Mouse (Mus musculus) layer of hippocampus, adult 8-10 months (tissue): ENCODE measurements around the gene Rtkn2. TPM values are rescaled to one million over a fixed set of nuclear protein-coding genes. Genes with fewer than 3 reads are reported as not detected.

Source experiments
- DNase-seq, 2 experiments: peaks; one replicate each; pipeline ENCODE4 v3.0.0; 2022; ENCODE audit warnings: low spot score in 2 of 2
- total RNA-seq, 4 experiments: library from RNA; stranded (reverse); gene quantifications; 2 replicates each; pipeline ENCODE4 v1.2.4; 2022

The Rtkn2 gene
- total RNA-seq, 4 experiments from 2014 or later: 5.6 to 8.2 (median 7.0) TPM

GRCm38 (mm10) chr10:68038997-68039624 is 59.7 kb downstream of the Rtkn2 start:
- DNase-seq: no peak

GRCm38 (mm10) chr10:68039641-68040205 is 60.4 kb downstream of the Rtkn2 start:
- no peak for DNase-seq

DNA sequence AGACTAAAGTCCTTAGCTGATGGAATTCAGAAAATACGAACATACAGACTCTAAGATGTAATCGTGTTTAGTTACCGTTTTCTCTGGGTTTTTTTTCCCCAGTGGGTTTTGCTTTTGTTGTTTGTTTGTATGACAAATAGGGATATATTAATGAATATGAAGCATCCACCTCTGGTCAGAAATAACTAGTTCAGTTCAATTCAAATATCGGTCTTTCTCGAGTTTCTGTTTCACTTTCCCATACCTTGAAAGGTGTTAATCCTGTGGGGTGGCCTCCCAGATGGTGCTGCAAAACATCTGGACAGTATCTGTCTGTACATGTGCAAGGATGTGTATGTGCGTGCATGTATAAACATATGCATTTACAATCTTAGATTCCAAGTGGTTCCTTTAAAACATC is 61.0 kb downstream of the Rtkn2 start:
- no peak for DNase-seq

GRCm38 (mm10) chr10:68043973-68044372 is 64.6 kb downstream of the Rtkn2 start:
- no peak for DNase-seq

DNA sequence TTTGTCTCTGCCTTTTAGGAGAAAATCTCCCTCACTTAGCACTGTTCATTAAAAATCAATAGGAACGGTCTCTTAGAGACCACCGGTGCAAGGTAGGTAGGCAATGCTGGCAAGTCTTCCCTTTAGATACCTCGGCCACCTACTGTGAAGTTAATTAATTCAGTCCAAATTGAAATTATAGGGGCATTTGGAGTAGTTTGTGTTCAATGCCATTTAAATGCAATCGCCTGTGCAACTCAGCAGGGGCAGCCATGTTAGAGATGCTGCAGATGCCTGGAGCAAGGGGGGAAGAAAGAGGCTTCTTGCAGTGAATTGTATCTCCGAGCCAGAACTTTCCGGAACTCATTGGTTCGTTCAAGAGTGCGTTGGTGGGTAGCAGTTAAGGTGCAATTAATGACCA is 65.5 kb downstream of the Rtkn2 start:
- DNase-seq: no peak

GRCm38 (mm10) chr10:68048641-68049305 is 69.4 kb downstream of the Rtkn2 start:
- no peak for DNase-seq

DNA sequence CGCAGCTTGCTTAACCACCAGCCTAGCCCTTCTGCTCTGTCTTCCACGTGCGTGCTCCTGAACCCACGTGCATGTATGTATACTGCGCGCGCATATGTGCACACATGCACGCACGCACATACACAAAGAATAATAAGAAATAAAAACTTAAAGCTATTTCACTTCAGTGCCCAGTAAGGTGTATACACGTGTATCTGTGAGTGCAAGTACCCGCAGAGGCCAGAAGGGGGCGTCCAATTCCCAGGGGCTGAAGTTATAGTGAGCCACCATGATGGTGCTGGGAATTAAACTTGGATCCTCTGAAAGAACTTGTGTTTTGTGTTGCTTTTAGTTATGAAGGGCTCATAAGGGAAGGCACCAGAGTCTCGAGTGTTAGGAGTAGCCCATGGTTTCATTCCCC is 71.5 kb downstream of the Rtkn2 start:
- no peak for DNase-seq

DNA sequence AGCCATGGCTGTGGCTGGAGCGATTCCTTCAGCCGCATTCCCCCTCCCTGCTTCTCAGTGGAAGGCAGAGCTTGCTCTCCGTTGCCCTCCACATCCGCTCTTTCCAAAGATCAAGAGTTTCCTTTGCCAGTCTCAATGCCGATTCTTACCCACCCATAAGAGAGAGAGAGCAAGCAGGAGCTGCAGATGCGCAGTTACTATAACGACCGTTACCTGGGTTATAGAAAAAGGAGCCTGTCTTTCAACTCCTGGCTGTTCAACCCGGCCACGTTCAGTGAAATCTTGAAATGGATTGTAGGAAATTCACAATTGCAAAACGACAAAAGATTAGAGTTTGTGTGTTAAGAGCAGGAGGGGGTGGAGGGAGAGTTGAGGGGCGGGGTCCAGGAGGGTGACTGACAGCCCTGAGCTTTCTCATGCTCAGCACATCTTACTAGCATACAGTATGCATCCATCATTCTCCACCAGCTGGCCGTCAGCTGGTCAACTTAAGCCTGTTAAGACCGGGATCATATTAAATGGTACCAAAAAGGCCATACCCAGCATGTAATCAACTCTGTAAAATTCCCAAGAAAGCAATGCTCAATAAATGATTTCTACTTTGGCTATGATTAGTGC is 72.1 kb downstream of the Rtkn2 start:
- no peak for DNase-seq

DNA sequence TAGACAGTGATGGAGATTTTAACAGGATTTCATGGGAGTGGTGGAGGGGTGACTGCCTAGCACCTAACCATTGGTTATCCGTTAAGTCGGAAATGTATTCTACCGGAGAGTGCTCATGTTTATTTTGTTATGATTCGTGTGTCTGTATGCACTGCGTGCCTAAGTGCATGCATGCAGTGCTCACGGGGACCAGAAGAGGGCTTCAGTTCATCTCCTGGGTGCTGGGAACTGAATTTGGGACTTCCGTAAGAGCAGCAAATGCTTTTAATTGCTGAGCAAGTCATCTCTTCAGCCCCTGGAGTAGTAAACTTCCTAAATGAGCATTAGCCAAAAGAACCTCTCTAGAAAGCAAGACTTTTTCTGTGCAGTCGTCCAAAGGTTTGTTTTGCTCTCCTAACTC is 72.9 kb downstream of the Rtkn2 start:
- no peak for DNase-seq

DNA sequence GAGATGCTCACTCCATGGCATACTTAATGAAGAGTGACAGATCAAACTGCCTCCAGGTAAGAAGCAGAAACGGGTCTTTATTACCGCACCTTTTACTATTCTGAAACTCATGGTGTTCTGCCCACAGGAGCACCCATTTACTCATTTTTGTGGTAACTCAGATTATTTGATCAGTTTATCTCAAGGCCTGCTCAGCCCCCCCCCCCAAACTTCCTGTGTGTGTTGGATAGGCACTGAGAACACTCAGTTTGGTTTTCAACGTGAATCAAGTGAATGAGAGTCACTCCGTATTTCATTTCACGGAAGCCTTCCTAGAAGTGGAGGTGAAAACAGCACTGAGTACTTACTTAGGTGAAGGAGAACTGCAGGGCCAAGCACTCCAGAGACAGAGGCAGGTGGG is 74.8 kb downstream of the Rtkn2 start:
- no peak for DNase-seq

DNA sequence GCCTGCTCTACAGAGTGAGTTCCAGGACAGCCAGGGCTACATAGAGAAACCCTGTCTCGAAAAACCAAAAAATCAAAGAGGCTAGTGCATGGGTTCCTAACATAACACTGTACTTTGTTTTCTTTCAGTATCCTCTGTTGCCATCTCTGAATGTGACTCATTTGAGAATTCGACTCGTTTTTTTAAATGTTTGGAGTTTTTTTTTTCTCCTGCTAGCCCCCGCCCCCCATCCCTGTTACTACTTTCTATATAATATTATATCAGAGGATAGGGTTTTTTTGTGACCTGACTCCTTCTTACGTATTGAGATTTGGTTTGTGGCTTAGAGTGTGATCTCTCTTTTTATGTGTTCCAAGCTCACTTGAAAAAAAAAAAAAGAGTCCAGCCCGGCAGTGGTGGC is 75.3 kb downstream of the Rtkn2 start:
- no peak for DNase-seq

DNA sequence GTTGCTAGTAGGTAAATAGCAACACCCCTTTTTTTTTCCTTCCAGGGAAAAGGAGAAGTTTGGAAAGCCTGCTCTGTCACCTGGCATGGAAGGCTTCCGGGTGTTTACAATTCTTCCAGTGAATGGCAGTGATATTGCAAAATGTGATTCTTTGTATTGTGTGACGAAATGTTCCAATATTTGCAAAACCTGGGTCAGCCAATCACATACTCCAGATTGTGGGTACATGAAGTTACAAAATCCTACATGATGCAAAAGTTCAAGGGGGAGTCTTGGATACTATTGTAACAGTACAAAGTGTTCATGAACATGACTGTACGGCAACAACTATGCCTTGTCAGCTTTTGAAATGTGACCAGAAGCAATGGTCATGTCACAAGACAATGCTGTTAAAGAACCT is 78.5 kb downstream of the Rtkn2 start:
- no peak for DNase-seq

GRCm38 (mm10) chr10:68058378-68058777 is 79.0 kb downstream of the Rtkn2 start:
- no peak for DNase-seq

DNA sequence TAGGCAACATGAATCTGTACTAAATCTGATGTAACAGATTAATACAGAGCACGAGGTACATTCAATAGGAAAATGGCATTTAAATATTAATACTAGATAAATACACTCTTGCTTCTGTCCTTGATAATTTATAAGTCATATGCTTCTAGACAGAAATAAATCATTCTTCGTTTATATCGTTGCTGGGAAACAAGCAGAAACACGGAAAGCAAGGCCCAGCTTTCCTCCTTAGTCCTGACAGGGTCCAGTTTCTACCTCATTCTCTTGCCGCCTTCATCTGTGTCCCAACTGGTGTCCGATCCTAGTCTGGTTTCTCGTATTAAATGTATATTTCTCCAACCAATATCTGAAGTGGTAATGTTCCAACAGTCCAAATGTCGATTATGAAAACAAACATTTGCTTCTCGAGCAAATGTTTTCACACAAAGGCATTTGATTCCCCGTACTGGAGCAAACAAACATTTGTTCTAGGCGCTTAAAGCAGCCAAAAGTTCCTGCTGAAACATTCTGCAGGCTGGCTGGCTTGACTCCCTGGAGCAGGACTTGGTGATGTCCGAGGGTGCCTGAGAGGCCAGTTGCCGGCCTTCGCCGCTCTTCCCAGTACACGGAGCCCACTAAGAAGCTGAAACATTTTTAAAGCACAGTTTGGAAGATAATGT is 81.3 kb downstream of the Rtkn2 start:
- no peak for DNase-seq

DNA sequence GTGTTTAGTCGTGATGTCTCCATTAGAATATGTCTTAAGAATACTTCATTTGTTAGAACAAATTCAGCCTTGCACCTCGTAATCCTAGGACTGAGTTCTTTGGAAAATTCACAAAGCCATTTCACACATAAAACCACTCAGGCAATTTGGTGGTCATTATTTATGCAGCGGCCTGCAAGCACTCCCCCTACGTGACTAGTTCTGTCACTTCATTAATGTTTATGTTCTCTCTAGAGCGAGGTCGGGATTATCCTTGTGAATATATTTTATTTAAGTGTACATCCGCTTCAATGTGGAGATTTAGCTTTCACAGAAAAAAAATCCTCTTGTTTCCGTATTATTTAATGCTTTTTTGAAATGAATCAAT is 81.9 kb downstream of the Rtkn2 start:
- DNase-seq: no peak

DNA sequence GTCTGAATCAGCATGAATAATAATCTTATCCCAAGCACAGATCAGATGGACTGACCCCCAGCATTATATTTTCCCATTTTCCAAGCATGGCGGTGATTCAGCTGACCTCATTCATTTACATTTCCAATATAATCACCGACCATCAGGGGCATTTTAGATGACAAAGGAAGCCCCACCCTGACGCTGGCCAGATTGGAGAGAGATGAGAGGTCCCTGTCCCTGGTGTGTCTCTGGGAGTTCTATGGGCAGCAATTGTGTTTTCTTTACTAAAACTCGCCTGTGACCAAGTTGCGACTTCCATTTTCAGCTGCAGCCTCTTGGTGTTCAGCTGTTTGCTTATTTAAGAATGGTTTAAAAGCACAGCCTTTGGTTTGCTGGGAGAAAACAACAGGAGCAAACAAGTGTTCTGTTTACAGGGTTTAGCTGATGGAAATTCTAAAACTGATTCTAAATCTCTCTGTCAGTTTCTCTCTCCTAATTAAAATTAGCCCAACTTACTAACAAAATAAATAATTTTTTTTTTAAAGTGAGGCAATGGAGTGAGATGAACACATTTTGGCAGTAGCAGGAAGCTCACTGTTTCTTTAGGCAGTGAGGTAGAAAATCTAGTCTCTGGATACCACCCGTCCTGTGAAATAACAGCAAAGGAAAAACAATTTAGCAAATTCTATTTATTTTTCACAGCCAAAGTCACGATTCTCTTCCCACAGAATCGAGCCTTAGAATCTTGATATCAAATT is 84.6 kb downstream of the Rtkn2 start:
- DNase-seq: no peak

- no peak for DNase-seq
Observed at GRCm38 (mm10) chr10:68064571-68064970, 85.2 kb downstream of the Rtkn2 start.

GRCm38 (mm10) chr10:68066173-68066572 is 86.8 kb downstream of the Rtkn2 start:
- no peak for DNase-seq

- DNase-seq: no peak
Observed at GRCm38 (mm10) chr10:68067961-68068360, 88.6 kb downstream of the Rtkn2 start.

GRCm38 (mm10) chr10:68068426-68068825 is 89.1 kb downstream of the Rtkn2 start:
- no peak for DNase-seq

DNA sequence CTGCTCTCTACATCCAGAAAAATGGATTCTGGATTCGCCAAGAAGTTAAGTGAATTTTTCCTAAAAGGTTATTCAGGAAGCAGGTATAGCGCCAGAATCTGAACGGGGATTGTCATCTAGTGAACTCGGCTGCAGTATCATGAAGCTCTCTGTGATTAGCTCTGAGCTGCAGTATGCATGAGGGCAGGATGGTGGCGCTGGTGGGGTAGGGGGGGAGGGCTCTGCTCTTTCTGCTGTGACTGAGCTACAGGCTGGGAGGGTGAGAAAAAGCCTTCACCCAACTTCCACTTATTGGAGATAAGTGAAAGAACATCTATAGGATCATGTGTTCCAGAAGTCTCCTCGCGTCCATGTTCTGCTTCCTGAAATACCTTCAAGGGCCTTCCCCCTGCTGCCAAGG is 91.7 kb downstream of the Rtkn2 start:
- DNase-seq: no peak
